ENCODE assay signal across 8 mouse cellular contexts in the genomic region with DNA sequence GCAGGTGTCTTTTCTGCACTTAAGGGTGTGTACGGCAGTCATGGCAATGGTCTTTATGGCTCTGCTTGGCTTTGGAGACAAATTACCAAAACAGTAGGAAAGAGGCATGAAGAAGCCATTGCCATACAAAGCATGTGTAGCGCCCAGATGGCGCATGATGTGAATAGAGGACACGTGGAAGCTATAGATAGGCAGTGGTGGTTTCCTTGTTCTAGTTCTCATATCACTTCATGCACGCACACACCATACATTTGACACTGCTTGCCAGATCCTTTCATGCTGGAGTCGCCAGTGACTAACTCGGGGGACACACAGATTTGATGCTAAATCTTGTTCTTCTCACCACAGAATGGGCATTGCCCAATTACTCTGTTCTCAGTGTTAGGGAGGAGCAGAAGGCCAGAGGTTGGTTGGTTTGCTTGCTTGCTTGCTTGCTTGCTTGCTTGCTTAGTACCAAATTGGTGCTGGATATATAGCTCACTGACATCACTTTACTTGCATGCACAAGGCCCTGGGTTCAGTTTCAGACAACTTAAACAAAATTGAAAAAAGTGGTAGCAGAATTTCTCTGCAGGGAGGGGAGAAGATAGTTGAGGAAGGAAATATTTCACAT. TPM values are rescaled to one million over a fixed set of nuclear protein-coding genes. Genes with fewer than 3 reads are reported as not detected.
DNase-seq lines count a peak whose midpoint lies in the region; ATAC-seq lines count a peak whose summit lies in the region.

Gene Cspg5, plus strand, starts transcription at position 563 of the 613 bp plus-strand sequence.

- peaks cover 31% of the 10 kb centered on the region for H3K27me3 ChIP-seq in heart, embryonic 15.5 days
- H3K27me3 ChIP-seq in intestine, embryonic 14.5 days (replicated peaks; ENCODE audit: control insufficient read depth, insufficient read depth, low read length) = peaks cover 15% of the 10 kb centered on the region
- peaks cover 51% of the 10 kb centered on the region for H3K27me3 ChIP-seq in midbrain, embryonic 10.5 days (ENCODE audit: low read depth, poor library complexity, severe bottlenecking)

- H3K4me2 ChIP-seq in heart, embryonic 15.5 days = peak within 1 kb of the TSS; percentile 100
- H3K4me2 ChIP-seq in intestine, embryonic 14.5 days (ENCODE audit: low read length) = peak within 1 kb of the TSS; percentile 100

- 85% methylated on average over 7 of the region's 7 CpGs for WGBS in heart, embryonic 15.5 days
- 84% methylated on average over 7 of the region's 7 CpGs for WGBS in intestine, embryonic 14.5 days
- WGBS in midbrain, embryonic 10.5 days = 87% methylated on average over 7 of the region's 7 CpGs

- H3K4me1 ChIP-seq in heart, embryonic 15.5 days (replicated peaks) = peaks cover 17% of the 10 kb centered on the region
- 0 out of 2 replicates have a peak, but pooled peaks cover 3% of the 10 kb centered on the region for H3K4me1 ChIP-seq in intestine, embryonic 14.5 days (replicated peaks; ENCODE audit: control insufficient read depth, insufficient read depth, low read length)
- peaks cover 33% of the 10 kb centered on the region for H3K4me1 ChIP-seq in midbrain, embryonic 10.5 days

- intact Hi-C loops in heart, postnatal 36 days (cut with DNase I) = no loop called here

- H3K36me3 ChIP-seq in heart, embryonic 15.5 days = peaks cover 10% of the 10 kb centered on the region
- H3K36me3 ChIP-seq in intestine, embryonic 14.5 days (ENCODE audit: control insufficient read depth, insufficient read depth, low read length) = peaks cover 25% of the 10 kb centered on the region
- H3K36me3 ChIP-seq in midbrain, embryonic 10.5 days = peaks cover 50% of the 10 kb centered on the region

- H3K9me3 ChIP-seq in heart, embryonic 15.5 days (replicated peaks) = no peaks in the 10 kb centered on the region
- no peaks in the 10 kb centered on the region for H3K9me3 ChIP-seq in intestine, embryonic 14.5 days (ENCODE audit: control insufficient read depth, low read length)
- no peaks in the 10 kb centered on the region for H3K9me3 ChIP-seq in midbrain, embryonic 10.5 days (replicated peaks)

- no peak for ATAC-seq in heart, embryonic 15.5 days (replicated peaks; ENCODE audit: insufficient number of reproducible peaks, insufficient read depth, low FRiP score, low read depth)
- no peak for ATAC-seq in intestine, embryonic 14.5 days (replicated peaks; ENCODE audit: low FRiP score, low TSS enrichment, low read depth)

- H3K27ac ChIP-seq in heart, embryonic 15.5 days = no peak within 1 kb of the TSS
- H3K27ac ChIP-seq in intestine, embryonic 14.5 days (ENCODE audit: low read depth) = no peak within 1 kb of the TSS
- 0 out of 2 replicates have a peak within 1 kb of the TSS, but pooled peaks have one; percentile 89 for H3K27ac ChIP-seq in midbrain, embryonic 10.5 days (replicated peaks)

- DNase-seq in heart, postnatal 36 days = no peak
- no peak for DNase-seq in adrenal gland, postnatal 36 days
- DNase-seq in intestine, embryonic 14.5 days (ENCODE audit: low spot score) = no peak
- no peak for DNase-seq in midbrain, embryonic 10.5 days (ENCODE audit: low spot score)
- DNase-seq in right cerebral cortex, postnatal 14 days = no peak
- no peak for DNase-seq in right cerebral cortex, postnatal 25 days
- no peak for DNase-seq in ovary, postnatal 10 days (ENCODE audit: low spot score)

- H3K4me3 ChIP-seq in heart, embryonic 15.5 days = peak within 1 kb of the TSS; percentile 79
- H3K4me3 ChIP-seq in intestine, embryonic 14.5 days (ENCODE audit: low read depth, low read length) = no peak within 1 kb of the TSS
- H3K4me3 ChIP-seq in midbrain, embryonic 10.5 days = peak within 1 kb of the TSS; percentile 81

- H3K9ac ChIP-seq in heart, embryonic 15.5 days = peak within 1 kb of the TSS; percentile 49; the same call in 1 of the 2 replicates
- no peak within 1 kb of the TSS for H3K9ac ChIP-seq in intestine, embryonic 14.5 days (ENCODE audit: low read length)

RNA-seq across cellular contexts. Expression of gene Cspg5, which starts in this region (rescaled TPM):
- polyA plus RNA-seq in heart, embryonic 15.5 days (2015; fragmentation: Nextera tagmentation; extraction: Ambion mirVana) = 2.0 and 2.6 TPM in 2 replicates
- total RNA-seq in heart, postnatal 36 days (2021) = under 1 TPM; 0.14 to 0.25 TPM
- 10 to 100 TPM; 22.6 to 22.8 TPM for total RNA-seq in adrenal gland, postnatal 36 days (2021)
- polyA plus RNA-seq in intestine, embryonic 14.5 days (2014; fragmentation: Nextera tagmentation; extraction: Ambion mirVana) = 2.6 and 3.5 TPM in 2 replicates
- 8.4 and 13.5 TPM in 2 replicates for polyA plus RNA-seq in midbrain, embryonic 10.5 days (2016; fragmentation: Nextera tagmentation; extraction: Ambion mirVana)

Comparison
In these comparisons a context has a peak if more than half of its experiments do, and no peak if none do; other contexts are left out.
1. RNA of gene Cspg5 (total RNA-seq): 22.6 to 22.8 TPM in adrenal gland, postnatal 36 days; 0.14 to 0.25 TPM in heart, postnatal 36 days; every median in the first group is over 10 times any median in the second.